ENCODE assay signal across 21 mouse cellular contexts in genomic region chr11:87814831-87815230, GRCm38 (mm10). TPM values are rescaled to one million over a fixed set of nuclear protein-coding genes. Genes with fewer than 3 reads are reported as not detected.
"Had no signal": no experiment of that assay in that cellular context is flagged by ENCODE, and none has a peak within 500 bp of the region (broad histone marks: within the 10 kb centered on the region; RNA-seq: fewer than 3 reads in every experiment).

No protein-coding gene starts in this region.

- H3K9me3 ChIP-seq: lung, embryonic 15.5 days; megakaryocyte, embryonic 14.5 days; midbrain, embryonic 13.5 days; midbrain, embryonic 15.5 days; neural tube, embryonic 12.5 days; stomach, embryonic 15.5 days had no signal

- H3K27me3 ChIP-seq: midbrain, embryonic 13.5 days; midbrain, embryonic 15.5 days; neural tube, embryonic 12.5 days; stomach, embryonic 15.5 days had no signal

- DNase-seq: liver, postnatal 0 days; lung, adult 2 months; lung, postnatal 14 days; lung, postnatal 36 days; right cerebral cortex, postnatal 14 days; thymus, adult 2 months; thymus, postnatal 25 days; thymus, postnatal 4 days had no signal

- H3K4me1 ChIP-seq: stomach, embryonic 15.5 days had no signal

- ATAC-seq: liver, postnatal 0 days; lung, postnatal 0 days; midbrain, embryonic 13.5 days; midbrain, embryonic 15.5 days had no signal

- H3K4me2 ChIP-seq: lung, embryonic 15.5 days; midbrain, embryonic 11.5 days; midbrain, embryonic 13.5 days; midbrain, embryonic 15.5 days; neural tube, embryonic 12.5 days; stomach, embryonic 15.5 days had no signal

- H3K4me3 ChIP-seq: lung, embryonic 15.5 days; megakaryocyte, embryonic 14.5 days; midbrain, embryonic 13.5 days; midbrain, embryonic 15.5 days; neural tube, embryonic 12.5 days; stomach, embryonic 15.5 days had no signal

- H3K9ac ChIP-seq: liver, postnatal 0 days; lung, embryonic 15.5 days; midbrain, embryonic 13.5 days; midbrain, embryonic 15.5 days; neural tube, embryonic 12.5 days; stomach, embryonic 15.5 days had no signal

- H3K36me3 ChIP-seq: lung, embryonic 15.5 days; midbrain, embryonic 13.5 days; midbrain, embryonic 15.5 days; neural tube, embryonic 12.5 days; stomach, embryonic 15.5 days had no signal

- H3K27ac ChIP-seq: lung, embryonic 15.5 days; macrophage; midbrain, embryonic 13.5 days; midbrain, embryonic 15.5 days; neural tube, embryonic 12.5 days; stomach, embryonic 15.5 days; stomach, postnatal 0 days had no signal

RNA-seq across cellular contexts. Expression of gene Lpo, which starts 13.3 kb away (rescaled TPM):
- total RNA-seq: monocyte, adult 5-6 weeks; neutrophil, adult 5-6 weeks had no signal
- polyA plus RNA-seq: liver, postnatal 0 days; lung, adult 2 months; lung, postnatal 0 days; macrophage; urinary bladder, adult 2 months had no signal

RNA-seq across cellular contexts. Expression of gene Mpo, which starts 21.4 kb away (rescaled TPM):
- total RNA-seq: monocyte, adult 5-6 weeks; neutrophil, adult 5-6 weeks had no signal
